Mouse (Mus musculus): ENCODE results near the gene Gm17651. TPM values are rescaled to one million over a fixed set of nuclear protein-coding genes. Genes with fewer than 3 reads are reported as not detected.
A peak's percentile ranks its signal among the peaks of the same experiment; 100 is the strongest.

Gm17651 gene
- polyA plus RNA-seq, 1 experiment from 2014 or later, result not detected

DNA sequence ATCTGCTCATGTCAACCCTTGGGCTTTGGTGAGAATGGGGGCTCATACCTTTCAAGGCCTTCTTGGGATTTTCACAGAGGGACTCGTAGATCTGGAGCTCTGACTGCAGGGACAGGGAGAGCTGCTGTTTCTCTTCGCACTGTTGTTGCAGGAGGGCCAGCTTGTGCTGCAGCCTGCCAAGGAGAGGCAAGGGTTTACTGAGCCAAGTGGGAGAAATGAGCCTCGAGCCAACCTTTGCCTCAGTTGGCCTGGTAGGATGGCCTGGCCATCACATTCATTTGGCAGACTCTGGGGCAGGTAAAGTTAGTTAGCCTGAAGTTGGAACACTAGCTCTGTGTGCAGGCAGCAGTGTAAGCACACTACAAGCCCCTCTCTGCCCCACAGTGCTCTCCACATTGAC lies 24.6 kb upstream of the Gm17651 start:
- H3K27me3 ChIP-seq (ENCODE audit: control insufficient read depth, insufficient read depth, low read length), result no peaks in the 10 kb centered on the region
- H3K27ac ChIP-seq (ENCODE audit: low read depth, low read length), result no peak overlapping the region
- no peak overlapping the region for H3K9ac ChIP-seq (ENCODE audit: low read length)
- no peak overlapping the region for H3K4me3 ChIP-seq (ENCODE audit: low read depth, low read length)
- no peaks in the 10 kb centered on the region for H3K36me3 ChIP-seq (ENCODE audit: control insufficient read depth, insufficient read depth, low read length)
- no peak overlapping the region for H3K4me2 ChIP-seq
- no peaks in the 10 kb centered on the region for H3K4me1 ChIP-seq (ENCODE audit: control insufficient read depth, insufficient read depth, low read length)
- ATAC-seq (ENCODE audit: low FRiP score), result no peak
- no peaks in the 10 kb centered on the region for H3K9me3 ChIP-seq (ENCODE audit: control insufficient read depth, low read length)
- WGBS, result 82% methylated on average over 3 of the region's 3 CpGs
- no peak for DNase-seq (ENCODE audit: low spot score, missing footprints)

DNA sequence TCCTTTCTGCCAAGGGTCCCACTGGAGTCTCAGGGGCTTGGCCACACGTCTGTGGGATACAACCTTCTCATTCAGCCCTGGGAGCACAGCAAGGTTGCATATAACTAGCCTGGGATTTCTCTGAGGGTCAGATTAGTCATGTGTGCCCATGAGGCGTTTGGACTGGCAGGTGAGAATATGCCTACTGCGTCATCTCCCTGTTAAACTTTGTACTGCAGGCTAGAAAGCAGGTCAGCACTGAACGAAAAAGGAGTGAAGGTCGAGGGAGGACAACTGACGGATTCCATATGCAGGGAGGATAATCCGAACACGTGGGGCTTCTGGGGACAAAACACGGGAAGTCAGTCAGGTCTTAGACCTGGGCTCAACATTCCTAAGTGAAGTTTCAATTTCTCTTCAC lies 22.8 kb upstream of the Gm17651 start:
- H3K27me3 ChIP-seq (ENCODE audit: control insufficient read depth, insufficient read depth, low read length), result no peaks in the 10 kb centered on the region
- no peak overlapping the region for H3K9ac ChIP-seq (ENCODE audit: low read length)
- no peak overlapping the region for H3K4me3 ChIP-seq (ENCODE audit: low read depth, low read length)
- H3K4me1 ChIP-seq (ENCODE audit: control insufficient read depth, insufficient read depth, low read length), result no peaks in the 10 kb centered on the region
- H3K9me3 ChIP-seq (ENCODE audit: control insufficient read depth, low read length), result no peaks in the 10 kb centered on the region
- DNase-seq (ENCODE audit: low spot score, missing footprints), result no peak
- no peak overlapping the region for H3K4me2 ChIP-seq
- WGBS, result 82% methylated on average over 9 of the region's 9 CpGs
- ATAC-seq (ENCODE audit: low FRiP score), result no peak
- H3K27ac ChIP-seq (ENCODE audit: low read depth, low read length), result no peak overlapping the region
- H3K36me3 ChIP-seq (ENCODE audit: control insufficient read depth, insufficient read depth, low read length), result no peaks in the 10 kb centered on the region

DNA sequence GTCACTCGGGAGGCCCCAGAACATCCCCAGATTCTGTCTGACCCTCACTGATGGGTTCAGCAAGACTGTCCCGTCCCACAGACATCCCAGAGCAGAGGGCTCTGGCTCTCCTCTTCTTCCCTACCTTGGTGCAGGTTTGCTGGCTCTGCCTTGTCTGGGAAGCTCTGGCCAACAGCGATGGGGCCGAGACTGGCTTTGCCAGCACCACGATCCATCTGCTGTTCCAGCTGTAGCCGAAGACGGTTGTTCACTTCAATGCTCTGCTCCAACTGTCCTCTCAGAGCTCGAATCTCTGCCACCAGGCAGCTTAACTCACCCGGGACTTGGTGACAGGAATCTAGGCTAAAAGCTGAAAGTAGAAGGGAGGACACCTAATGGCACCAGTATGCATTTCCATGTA lies 22.4 kb upstream of the Gm17651 start:
- ATAC-seq (ENCODE audit: low FRiP score) (no peak), DNase-seq (ENCODE audit: low spot score, missing footprints) (no peak)
- 83% methylated on average over 9 of the region's 9 CpGs for WGBS
- H3K4me3 ChIP-seq (ENCODE audit: low read depth, low read length), result no peak overlapping the region
- no peaks in the 10 kb centered on the region for H3K9me3 ChIP-seq (ENCODE audit: control insufficient read depth, low read length)
- no peak overlapping the region for H3K27ac ChIP-seq (ENCODE audit: low read depth, low read length)
- no peak overlapping the region for H3K4me2 ChIP-seq
- no peaks in the 10 kb centered on the region for H3K4me1 ChIP-seq (ENCODE audit: control insufficient read depth, insufficient read depth, low read length)
- no peaks in the 10 kb centered on the region for H3K36me3 ChIP-seq (ENCODE audit: control insufficient read depth, insufficient read depth, low read length)
- no peaks in the 10 kb centered on the region for H3K27me3 ChIP-seq (ENCODE audit: control insufficient read depth, insufficient read depth, low read length)
- H3K9ac ChIP-seq (ENCODE audit: low read length), result no peak overlapping the region

DNA sequence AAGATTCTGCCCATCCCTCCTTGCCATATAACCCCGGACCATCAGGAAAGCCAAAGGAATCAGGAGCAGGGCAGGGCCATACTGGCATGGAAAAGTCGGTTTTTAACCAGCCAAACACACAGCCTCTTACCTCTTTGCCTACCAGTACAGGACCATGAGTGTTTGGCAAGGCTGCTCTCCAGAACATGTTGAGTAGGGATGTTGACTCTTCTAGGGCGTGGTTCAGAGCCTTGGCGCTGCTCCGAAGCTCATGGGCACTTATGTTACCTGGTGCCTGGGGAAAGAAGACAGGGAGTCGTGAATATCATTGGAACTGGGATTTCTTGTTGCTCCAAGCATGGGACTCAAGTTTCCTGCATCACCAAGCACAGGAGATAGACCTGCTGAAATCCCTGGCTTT lies 19.3 kb upstream of the Gm17651 start:
- Histone ChIP-seq H3K36me3 (ENCODE audit: control insufficient read depth, insufficient read depth, low read length) (no peaks in the 10 kb centered on the region), H3K4me1 (ENCODE audit: control insufficient read depth, insufficient read depth, low read length) (no peaks in the 10 kb centered on the region), H3K9ac (ENCODE audit: low read length) (no peak overlapping the region), H3K4me2 (no peak overlapping the region), H3K27me3 (ENCODE audit: control insufficient read depth, insufficient read depth, low read length) (no peaks in the 10 kb centered on the region), H3K9me3 (ENCODE audit: control insufficient read depth, low read length) (no peaks in the 10 kb centered on the region), H3K4me3 (ENCODE audit: low read depth, low read length) (no peak overlapping the region), H3K27ac (ENCODE audit: low read depth, low read length) (no peak overlapping the region)
- 91% methylated on average over 6 of the region's 6 CpGs for whole genome bisulfite sequencing
- ATAC-seq (ENCODE audit: low FRiP score) (no peak), DNase-seq (ENCODE audit: low spot score, missing footprints) (no peak)

DNA sequence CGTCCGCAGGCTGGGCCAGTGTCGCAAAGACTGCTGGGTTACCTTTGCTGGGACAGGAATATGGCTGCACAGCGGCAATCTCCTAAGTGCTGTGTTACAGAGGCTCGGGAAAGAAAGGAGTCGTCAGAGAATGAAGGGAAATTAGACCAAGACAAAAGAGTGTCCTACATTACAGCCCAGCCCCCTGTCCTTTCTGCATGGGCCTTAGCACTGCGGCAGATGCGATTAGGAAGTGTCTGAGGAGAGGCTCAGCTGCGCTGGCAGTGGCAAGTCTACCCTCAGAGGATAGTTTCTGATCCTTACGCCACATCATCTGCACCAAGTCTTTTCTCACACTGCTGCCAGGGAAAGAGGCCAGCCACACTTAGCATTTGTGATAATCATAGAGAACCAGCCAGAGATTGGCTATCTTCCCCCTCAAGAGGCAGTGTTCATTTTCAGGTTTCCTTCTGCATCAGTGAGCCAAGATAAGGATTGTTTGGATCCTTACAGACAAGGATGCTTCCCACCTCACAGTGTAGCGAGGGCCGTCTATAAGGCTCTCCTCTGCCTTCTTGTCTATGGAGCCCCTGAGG lies 17.0 kb upstream of the Gm17651 start:
- no peaks in the 10 kb centered on the region for H3K9me3 ChIP-seq (ENCODE audit: control insufficient read depth, low read length)
- no peak overlapping the region for H3K4me3 ChIP-seq (ENCODE audit: low read depth, low read length)
- no peaks in the 10 kb centered on the region for H3K4me1 ChIP-seq (ENCODE audit: control insufficient read depth, insufficient read depth, low read length)
- DNase-seq (ENCODE audit: low spot score, missing footprints) (no peak), ATAC-seq (ENCODE audit: low FRiP score) (no peak)
- no peak overlapping the region for H3K27ac ChIP-seq (ENCODE audit: low read depth, low read length)
- no peak overlapping the region for H3K4me2 ChIP-seq
- no peaks in the 10 kb centered on the region for H3K36me3 ChIP-seq (ENCODE audit: control insufficient read depth, insufficient read depth, low read length)
- H3K9ac ChIP-seq (ENCODE audit: low read length), result no peak overlapping the region
- 63% methylated on average over 12 of the region's 12 CpGs for whole genome bisulfite sequencing
- H3K27me3 ChIP-seq (ENCODE audit: control insufficient read depth, insufficient read depth, low read length), result no peaks in the 10 kb centered on the region

DNA sequence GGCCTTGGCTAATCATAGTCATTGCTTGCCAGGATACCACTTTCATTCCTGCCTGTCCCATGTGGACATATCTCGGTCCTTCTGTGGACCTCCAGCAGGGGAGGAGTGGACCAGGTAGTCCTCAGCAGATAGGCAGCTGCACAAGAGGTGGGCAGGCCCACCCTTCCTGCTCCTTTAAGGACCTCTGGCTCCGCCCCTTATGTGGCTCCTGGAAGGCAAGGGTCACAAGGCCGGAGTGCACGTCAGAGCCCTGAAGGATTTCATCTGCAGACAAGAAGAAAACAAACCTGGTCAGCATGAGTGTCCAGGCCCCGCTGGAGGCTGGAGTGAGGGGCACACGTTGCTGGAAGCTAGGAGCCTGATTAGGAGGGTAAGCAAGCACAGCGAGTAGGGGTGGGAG lies 16.1 kb upstream of the Gm17651 start:
- Histone ChIP-seq H3K36me3 (ENCODE audit: control insufficient read depth, insufficient read depth, low read length) (no peaks in the 10 kb centered on the region), H3K9me3 (ENCODE audit: control insufficient read depth, low read length) (no peaks in the 10 kb centered on the region), H3K27me3 (ENCODE audit: control insufficient read depth, insufficient read depth, low read length) (no peaks in the 10 kb centered on the region), H3K4me1 (ENCODE audit: control insufficient read depth, insufficient read depth, low read length) (no peaks in the 10 kb centered on the region), H3K9ac (ENCODE audit: low read length) (no peak overlapping the region), H3K4me3 (ENCODE audit: low read depth, low read length) (no peak overlapping the region), H3K4me2 (no peak overlapping the region), H3K27ac (ENCODE audit: low read depth, low read length) (no peak overlapping the region)
- 68% methylated on average over 7 of the region's 7 CpGs for WGBS
- DNase-seq (ENCODE audit: low spot score, missing footprints) (no peak), ATAC-seq (ENCODE audit: low FRiP score) (no peak)

DNA sequence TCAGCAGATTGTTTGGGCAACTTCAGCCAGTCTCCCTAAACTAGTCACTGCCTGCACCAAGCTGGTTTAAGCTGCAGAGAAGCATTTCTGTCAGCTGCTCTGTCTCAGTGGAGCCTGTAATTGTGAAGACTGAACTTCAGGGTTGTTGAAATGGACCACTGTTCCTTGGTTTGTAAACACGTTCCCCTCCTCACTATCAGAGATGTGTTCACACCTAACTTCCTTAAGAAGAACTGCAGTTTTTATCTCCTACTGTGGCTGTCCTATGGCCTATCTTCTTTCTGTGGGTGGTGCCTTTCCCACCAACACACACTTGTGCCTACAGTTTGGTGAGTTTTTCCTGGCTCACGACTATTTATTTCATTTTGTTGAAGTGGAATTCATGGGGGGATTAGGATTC lies 14.8 kb upstream of the Gm17651 start:
- H3K4me1 ChIP-seq (ENCODE audit: control insufficient read depth, insufficient read depth, low read length), result no peaks in the 10 kb centered on the region
- no peak overlapping the region for H3K4me2 ChIP-seq
- H3K36me3 ChIP-seq (ENCODE audit: control insufficient read depth, insufficient read depth, low read length), result no peaks in the 10 kb centered on the region
- H3K27me3 ChIP-seq (ENCODE audit: control insufficient read depth, insufficient read depth, low read length), result no peaks in the 10 kb centered on the region
- H3K27ac ChIP-seq (ENCODE audit: low read depth, low read length), result no peak overlapping the region
- H3K4me3 ChIP-seq (ENCODE audit: low read depth, low read length), result no peak overlapping the region
- no peak overlapping the region for H3K9ac ChIP-seq (ENCODE audit: low read length)
- DNase-seq (ENCODE audit: low spot score, missing footprints) (no peak), ATAC-seq (ENCODE audit: low FRiP score) (no peak)
- WGBS, result 78% methylated on average over 2 of the region's 2 CpGs
- H3K9me3 ChIP-seq (ENCODE audit: control insufficient read depth, low read length), result no peaks in the 10 kb centered on the region

DNA sequence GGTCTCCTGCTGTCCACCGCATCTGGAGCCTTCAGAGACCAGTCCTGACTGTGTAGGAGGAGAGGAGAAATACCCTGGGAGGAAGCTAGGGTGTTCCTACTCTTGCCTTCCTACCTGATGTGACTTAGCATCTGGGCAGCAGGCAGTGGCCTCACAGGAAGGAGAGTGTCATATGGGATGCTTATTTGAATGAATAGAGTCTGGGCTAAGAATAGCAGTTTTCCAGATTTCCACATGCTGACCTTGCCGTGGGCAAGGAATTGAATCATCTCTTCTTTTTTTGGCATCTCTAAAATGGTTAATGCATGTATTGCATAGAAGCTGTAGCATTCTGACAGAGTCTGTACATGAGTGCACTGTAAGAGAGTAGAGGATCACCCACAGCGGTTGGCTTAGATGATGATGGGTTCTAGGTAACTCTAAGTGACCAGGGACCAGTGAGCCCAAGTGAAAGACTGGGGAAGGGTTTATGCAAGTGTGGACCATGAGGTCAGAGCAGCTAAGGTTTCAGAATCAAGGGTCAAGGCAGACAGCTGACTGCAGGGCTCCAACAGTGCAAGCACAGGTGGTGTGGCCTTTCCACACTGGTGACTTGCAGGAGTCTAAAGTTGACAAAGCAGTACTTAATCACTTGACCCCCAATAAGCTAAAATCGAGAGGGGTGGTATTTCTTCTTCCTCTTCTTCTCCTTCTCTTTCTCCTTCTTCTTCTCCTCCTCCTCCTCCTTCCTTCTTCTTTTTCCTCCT lies 12.1 kb upstream of the Gm17651 start:
- H3K4me3 ChIP-seq (ENCODE audit: low read depth, low read length), result no peak overlapping the region
- no peak for DNase-seq (ENCODE audit: low spot score, missing footprints)
- no peak overlapping the region for H3K27ac ChIP-seq (ENCODE audit: low read depth, low read length)
- no peaks in the 10 kb centered on the region for H3K36me3 ChIP-seq (ENCODE audit: control insufficient read depth, insufficient read depth, low read length)
- WGBS, result 88% methylated on average over 4 of the region's 4 CpGs
- peaks cover 12% of the 10 kb centered on the region for H3K27me3 ChIP-seq (ENCODE audit: control insufficient read depth, insufficient read depth, low read length)
- no peaks in the 10 kb centered on the region for H3K9me3 ChIP-seq (ENCODE audit: control insufficient read depth, low read length)
- H3K9ac ChIP-seq (ENCODE audit: low read length), result no peak overlapping the region
- no peak overlapping the region for H3K4me2 ChIP-seq
- peaks cover 3% of the 10 kb centered on the region; the same call in 1 of the 2 replicates for H3K4me1 ChIP-seq (ENCODE audit: control insufficient read depth, insufficient read depth, low read length)
- no peak for ATAC-seq (ENCODE audit: low FRiP score)

DNA sequence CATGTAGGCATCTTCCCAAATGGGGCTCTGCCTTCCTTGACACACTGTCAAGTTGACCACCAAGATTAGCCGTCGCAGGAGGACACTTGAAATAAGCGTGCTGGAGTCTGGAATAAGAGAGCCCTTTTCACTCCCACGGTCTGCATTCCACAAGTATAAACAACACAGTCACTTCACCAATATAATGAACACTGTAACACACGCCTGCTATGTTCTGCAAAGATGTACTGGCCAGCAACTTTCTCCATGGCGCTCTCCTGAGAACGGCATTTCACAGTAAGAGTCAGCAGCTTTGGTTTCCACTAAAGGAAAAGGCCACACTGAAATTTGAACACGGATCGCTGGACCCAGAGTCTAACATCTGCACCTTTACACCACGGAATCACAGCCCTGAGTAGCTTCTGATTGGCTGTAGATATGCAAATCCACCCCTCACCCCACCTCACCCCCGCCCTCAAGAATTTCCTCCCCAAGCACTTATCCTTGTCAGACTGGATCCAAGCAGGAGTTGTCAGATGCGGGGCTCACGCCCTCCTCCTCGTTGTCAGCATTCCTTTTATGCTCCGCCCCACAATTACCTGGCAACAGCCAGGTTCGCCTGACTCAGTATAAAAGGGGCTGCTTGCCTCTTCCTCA lies 9.2 kb upstream of the Gm17651 start:
- no peak overlapping the region for H3K27ac ChIP-seq (ENCODE audit: low read depth, low read length)
- H3K27me3 ChIP-seq (ENCODE audit: control insufficient read depth, insufficient read depth, low read length), result peaks cover 15% of the 10 kb centered on the region
- 6% methylated on average over 16 of the region's 16 CpGs for WGBS
- peak overlapping the region; percentile 7; the same call in 1 of the 2 replicates for H3K4me2 ChIP-seq
- H3K36me3 ChIP-seq (ENCODE audit: control insufficient read depth, insufficient read depth, low read length), result no peaks in the 10 kb centered on the region
- ATAC-seq (ENCODE audit: low FRiP score) (peak; percentile 28; the same call in 1 of the 2 replicates), DNase-seq (ENCODE audit: low spot score, missing footprints) (peak; percentile 91)
- no peaks in the 10 kb centered on the region for H3K9me3 ChIP-seq (ENCODE audit: control insufficient read depth, low read length)
- no peak overlapping the region for H3K4me3 ChIP-seq (ENCODE audit: low read depth, low read length)
- peaks cover 3% of the 10 kb centered on the region; the same call in 1 of the 2 replicates for H3K4me1 ChIP-seq (ENCODE audit: control insufficient read depth, insufficient read depth, low read length)
- H3K9ac ChIP-seq (ENCODE audit: low read length), result no peak overlapping the region
